Mouse (Mus musculus) layer of hippocampus, adult 11-12 months (tissue): ENCODE data around the gene Pdk1.

Source experiments
- DNase-seq: peaks from one replicate; pipeline ENCODE4 v3.0.0; 2022; ENCODE audit warnings: low spot score

Gene Pdk1

GRCm38 (mm10) chr2:71872801-71873443 lies at the start of gene Pdk1:
Pdk1 (plus strand) TSS chr2:71873224.
- peak; percentile 98 for DNase-seq

DNA sequence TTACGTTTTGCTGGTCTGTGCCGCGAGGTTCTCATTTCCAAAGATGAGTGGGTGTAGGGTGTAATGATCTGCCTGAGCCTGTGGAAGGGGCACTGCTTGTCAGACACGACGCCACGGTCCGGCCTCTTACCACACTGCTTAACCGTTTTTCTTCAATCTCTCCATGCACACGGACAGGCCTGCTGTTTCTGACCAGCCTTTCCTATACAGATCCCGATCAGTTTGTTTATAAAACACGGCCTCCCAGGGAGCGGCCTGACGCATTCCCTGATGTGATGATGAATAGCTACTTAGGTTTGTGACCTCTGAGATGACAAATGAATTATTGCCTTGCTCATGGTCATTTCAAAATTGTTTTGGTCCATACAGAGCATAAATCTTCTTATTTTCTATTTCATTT lies 48.9 kb upstream of the Pdk1 start:
- DNase-seq, result no peak

DNA sequence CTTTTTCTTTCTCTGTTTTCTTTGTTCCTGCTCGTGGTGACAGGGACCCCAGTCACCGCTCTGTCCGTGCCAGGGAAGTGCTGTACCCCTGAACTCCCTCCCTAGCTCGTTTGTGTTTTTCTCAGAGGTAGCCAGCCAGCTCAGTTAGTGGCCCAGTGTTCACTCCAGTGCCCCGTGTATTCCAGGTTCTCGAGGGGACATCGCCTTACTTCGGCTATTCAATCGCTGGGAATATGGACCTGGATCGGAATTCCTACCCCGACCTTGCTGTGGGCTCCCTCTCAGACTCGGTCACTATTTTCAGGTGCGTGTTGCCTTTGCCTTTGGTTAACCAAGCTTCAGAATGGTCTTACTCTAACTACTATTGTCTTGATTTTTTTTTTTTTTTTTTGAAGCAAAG lies 45.3 kb upstream of the Pdk1 start:
- DNase-seq, result no peak

DNA sequence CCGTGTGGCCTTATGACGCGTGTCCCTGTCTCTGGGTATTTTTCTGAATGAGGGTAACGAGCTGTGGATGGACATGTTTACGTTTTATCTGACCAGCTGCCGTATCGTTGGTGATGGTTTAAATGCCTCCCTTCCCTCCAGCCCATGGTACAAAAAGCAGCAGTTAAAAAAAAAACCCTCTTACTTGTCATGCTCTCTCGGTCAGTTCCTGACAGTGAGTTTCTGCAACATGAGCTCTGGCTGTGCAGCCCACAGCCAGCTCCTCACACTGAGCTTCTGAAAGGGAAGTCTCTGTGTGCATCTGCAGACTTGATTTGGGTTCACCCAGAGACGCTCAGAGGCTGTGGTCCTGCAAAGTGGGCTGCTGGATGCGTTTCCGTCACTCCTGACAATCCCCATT lies 44.1 kb upstream of the Pdk1 start:
- no peak for DNase-seq

DNA sequence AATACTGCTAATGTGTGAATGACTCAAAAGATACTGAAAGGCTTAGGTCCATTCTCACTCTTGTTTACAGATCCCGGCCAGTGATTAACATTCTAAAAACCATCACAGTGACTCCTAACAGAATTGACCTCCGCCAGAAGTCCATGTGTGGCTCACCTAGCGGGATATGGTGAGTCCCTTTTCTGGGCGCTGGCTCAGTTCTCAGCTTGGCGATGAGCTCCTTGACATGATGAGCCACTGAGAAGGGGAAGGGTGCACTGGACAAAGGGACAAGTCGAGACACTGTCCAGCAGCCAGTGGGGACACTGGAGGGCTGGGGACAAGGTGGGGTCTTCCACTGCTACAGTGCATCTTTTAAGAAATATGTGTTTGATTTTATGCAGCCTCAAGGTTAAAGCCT lies 39.4 kb upstream of the Pdk1 start:
- DNase-seq, result no peak

DNA sequence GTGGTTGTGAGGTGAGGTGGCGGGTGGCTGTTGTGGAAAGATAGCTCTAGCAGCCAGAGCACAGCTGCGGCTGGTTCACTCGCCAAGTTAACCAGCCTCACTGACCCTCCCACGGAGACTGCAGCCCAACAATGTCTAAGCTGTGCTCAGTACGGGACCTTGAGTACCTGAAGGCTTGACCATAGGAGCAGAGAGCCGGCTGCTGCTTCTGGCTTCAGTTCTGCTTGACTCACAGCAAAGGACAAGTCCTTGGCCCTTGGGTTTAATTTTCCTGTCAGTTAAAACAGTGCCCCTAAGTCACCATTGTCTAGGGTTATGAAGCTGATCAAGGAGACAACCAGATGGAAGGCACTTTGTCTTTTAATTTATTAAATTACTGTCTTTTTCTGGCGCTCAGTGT lies 38.7 kb upstream of the Pdk1 start:
- no peak for DNase-seq

- no peak for DNase-seq
Measured at GRCm38 (mm10) chr2:71835556-71835955, 37.5 kb upstream of the Pdk1 start.

DNA sequence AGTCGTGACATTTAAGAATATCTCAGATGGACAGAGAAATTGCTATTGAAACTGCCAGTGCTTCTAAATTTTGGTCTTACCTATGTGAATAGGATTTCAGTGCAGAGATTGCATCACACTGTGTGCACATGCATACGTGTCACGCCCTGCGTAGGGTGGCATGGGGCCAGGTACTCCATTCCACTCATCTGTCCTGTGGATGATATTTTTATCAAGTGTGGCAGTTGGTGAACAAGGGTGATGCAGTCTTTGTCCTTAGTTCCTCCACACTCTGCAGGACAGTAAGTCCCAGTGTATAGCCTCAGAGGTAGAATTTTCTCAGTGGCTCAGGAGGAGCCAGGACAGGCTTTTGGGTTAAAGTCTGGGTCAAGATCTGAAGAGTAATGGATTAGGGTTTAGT lies 36.8 kb upstream of the Pdk1 start:
- DNase-seq, result no peak

GRCm38 (mm10) chr2:71837261-71837660 lies 35.8 kb upstream of the Pdk1 start:
- DNase-seq, result no peak

DNA sequence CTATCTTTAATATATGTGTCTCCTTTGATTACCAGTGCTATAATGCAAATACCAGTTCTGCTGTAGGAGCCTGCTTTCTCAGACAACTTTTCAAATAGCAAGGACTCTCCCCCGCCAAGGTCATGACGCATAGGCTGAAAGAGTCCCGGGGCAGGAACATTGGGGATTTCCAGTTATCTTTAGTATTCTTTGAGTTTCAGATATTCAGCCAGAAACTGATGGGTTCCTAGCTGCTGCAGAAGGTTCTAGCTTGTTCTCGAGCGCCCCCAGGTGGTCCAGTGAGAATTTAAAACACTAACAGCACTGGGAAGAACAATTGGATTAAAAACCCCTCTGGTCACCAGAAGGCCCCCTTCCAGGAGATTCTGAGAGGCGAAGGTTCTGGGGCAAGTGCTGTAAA lies 35.2 kb upstream of the Pdk1 start:
- peak; percentile 63 for DNase-seq

DNA sequence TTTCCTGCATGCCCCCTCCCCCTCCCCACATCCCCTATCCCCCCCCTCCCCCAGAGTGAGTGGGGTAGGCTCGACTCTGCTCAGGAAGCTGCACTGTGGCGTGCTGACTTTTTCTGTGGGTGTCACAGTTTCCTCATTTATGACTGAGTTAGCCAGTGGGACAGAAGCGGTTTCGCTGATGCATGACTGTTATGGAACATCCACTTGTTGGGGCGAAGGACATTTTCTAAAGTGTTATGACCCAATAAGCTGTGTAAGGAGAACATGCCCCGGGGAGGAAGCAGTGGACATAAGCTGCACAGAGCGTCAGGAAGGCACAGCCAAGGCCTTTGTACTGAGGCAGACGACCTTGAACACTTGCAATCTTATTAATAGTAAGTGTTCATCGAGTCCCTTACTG lies 29.7 kb upstream of the Pdk1 start:
- no peak for DNase-seq

DNA sequence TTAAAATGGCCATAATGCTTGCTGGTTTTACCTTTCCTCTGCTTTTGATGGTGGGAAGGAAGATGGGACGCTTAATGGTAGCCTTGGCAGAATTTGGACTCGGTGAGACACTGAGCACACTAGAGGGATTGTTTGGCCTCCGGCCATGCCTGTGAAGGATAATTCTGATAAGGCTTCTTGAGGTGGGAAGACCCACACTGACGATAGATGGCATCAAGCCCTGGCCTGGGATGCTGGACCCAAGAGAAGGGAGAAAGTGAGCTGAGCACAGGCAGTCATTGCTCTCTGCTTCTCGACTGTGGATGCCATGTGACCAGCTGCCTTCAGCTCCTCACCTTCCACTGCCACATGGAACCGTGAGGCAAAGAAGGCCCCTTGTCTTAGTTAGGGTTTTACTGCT lies 28.1 kb upstream of the Pdk1 start:
- DNase-seq, result no peak

- peak; percentile 70 for DNase-seq
Measured at GRCm38 (mm10) chr2:71852161-71852560, 20.9 kb upstream of the Pdk1 start.

- DNase-seq, result no peak
Measured at GRCm38 (mm10) chr2:71855076-71855475, 17.9 kb upstream of the Pdk1 start.

DNA sequence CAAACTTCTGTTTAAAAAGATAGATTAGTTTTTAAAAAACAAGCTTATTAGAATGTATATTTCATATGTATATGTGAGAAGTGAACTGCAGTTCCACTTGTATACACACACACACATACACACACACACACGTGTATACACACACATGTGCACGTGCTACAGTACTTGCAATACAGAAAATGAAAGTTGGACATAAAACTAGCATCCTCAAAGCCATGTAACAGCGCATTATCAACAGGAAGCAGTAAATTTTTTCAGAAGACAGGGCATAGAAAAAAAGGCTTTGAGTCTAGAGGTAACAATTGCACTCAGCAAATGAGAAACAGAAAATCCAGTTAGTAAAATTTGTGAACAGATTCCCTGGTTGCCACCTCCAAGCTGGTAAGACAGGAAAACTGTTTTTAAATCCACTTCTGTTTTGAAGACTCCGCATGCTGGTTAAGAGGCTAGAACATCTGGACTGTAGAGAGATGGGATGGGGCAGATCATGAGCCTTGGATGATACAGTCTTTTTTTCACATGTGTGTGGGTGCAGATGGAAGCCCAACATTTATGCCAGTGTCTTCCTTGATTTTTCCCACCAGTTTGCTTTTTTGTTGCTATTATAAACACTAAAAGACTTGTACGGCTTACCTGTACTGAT lies 9.4 kb upstream of the Pdk1 start:
- no peak for DNase-seq

DNA sequence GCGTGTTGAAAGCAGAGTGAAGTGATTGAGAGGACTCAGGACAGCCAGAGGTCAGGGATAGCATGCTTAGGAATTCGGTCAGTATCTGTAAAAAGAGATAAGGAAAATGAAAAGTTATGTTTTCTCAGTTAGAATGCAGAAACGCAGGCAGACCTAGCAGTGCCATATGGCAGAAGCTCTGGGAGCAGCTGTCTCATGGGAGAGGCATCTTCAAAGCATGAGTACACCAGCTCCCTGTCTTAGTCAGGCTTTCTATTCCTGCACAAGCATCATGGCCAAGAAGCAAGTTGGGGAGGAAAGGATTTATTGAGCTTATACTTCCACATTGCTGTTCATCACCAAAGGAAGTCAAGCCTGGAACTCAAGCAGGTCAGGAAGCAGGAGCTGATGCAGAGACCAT lies 8.0 kb upstream of the Pdk1 start:
- DNase-seq, result peak; percentile 75

DNA sequence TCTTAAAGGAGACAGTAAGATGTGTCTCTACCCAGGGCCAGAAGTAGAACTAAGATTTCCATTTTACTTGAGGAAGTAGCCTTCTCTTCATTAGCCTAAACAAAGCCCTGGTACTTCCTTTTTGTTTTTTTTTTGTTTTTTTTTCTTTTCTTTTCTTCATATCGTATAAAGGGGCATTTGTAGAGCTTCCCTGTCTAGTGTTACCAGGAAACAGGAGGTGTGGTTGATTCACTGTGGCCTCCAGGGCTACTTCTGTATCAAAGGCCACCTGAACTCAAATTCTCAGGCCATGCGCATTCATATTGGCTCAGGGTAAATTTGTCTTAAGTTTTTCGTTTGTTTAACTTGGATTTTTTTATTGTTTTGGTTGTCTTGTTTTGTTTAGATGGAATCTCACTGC lies 7.1 kb upstream of the Pdk1 start:
- DNase-seq, result no peak

DNA sequence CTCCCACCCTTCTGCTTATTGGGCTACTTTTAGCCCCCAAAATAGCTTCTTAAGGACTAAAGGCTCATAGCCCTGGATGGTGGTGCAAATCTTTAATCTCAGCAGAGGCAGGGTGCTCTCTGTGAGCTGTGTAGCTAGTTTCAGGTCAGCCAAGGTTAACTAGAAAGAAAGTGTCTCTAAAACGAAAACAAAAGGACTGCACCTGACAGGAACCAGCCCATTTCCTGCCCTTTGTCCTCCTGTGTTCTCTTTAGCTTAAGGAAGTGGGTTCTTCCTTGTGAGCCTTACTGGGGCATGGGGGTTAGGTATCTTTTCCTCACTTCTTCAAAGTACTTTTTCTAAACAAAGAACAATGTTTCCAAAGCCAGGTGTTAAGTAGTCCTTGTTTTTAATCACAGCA lies 6.5 kb upstream of the Pdk1 start:
- DNase-seq, result no peak

- DNase-seq, result no peak
Measured at GRCm38 (mm10) chr2:71867019-71867418, 6.0 kb upstream of the Pdk1 start.

- DNase-seq, result no peak
Measured at GRCm38 (mm10) chr2:71867480-71867879, 5.5 kb upstream of the Pdk1 start.

DNA sequence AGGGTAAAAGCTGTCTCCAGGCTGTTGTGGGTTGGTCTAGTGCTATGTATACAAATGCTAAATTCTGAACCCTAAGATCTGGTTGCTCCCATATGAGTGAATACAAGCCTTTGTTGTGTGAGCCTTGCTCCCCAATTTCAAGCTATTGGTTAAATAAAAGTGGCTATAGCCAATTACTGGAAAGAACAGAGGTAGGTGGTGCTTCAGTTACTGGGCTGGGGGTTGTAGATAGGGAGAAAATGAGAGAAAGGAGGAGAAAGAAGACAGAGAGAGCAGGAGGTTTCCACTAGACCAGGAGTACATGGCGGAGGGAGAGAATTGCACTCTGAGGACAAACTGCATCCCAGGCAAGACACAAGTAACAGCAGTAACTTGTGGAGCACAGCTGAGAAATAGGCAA lies 4.8 kb upstream of the Pdk1 start:
- no peak for DNase-seq

GRCm38 (mm10) chr2:71872141-71872540 lies 883 bp upstream of the Pdk1 start:
- DNase-seq, result no peak

- peak; percentile 44 for DNase-seq
Measured at GRCm38 (mm10) chr2:71873474-71874322, 674 bp downstream of the Pdk1 start.
